Mouse (Mus musculus) heart, adult 2 months (tissue): ENCODE data around the gene Selenon.

ENCODE experiments used
- EP300 ChIP-seq: fragments of 200-500 bp; IDR thresholded peaks from 2 replicates; pipeline ENCODE4 v1.6.1; 2011; ENCODE audit warnings: low read depth, low read length, control low read depth; ENCODE audit not compliant: insufficient read depth
- POLR2A ChIP-seq: fragments of 200-500 bp; IDR thresholded peaks from 2 replicates; pipeline ENCODE4 v1.6.1; 2011; ENCODE audit warnings: mild to moderate bottlenecking, low read depth, low read length, control low read depth; ENCODE audit not compliant: insufficient read depth

DNA sequence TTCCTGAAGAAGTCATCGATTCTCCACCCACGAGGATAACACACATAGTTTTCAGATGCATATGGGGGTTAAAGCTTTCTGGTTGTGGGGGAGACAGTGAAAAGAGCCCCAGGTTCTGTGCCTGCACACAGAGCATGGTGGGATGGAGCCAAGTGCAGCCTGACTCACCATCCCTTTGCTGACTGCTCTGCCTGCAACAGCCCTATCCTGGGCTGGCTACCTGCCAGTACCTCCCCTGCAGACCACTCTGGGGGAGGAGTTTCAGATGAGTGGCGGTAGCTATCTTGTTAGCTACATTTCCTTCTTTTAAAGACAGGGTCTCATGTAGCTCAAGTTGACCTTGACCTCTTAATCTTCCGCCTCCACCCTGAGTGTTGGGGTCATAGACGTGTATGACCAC is 26.4 kb upstream of the Selenon start:
- TF ChIP-seq POLR2A (no peak), EP300 (no peak)
